Mouse (Mus musculus): ENCODE results near the gene Cacna1b. TPM values are rescaled to one million over a fixed set of nuclear protein-coding genes. Genes with fewer than 3 reads are reported as not detected.

The Cacna1b gene
- polyA plus RNA-seq, 1 experiment from 2014 or later: 1.1 TPM

DNA sequence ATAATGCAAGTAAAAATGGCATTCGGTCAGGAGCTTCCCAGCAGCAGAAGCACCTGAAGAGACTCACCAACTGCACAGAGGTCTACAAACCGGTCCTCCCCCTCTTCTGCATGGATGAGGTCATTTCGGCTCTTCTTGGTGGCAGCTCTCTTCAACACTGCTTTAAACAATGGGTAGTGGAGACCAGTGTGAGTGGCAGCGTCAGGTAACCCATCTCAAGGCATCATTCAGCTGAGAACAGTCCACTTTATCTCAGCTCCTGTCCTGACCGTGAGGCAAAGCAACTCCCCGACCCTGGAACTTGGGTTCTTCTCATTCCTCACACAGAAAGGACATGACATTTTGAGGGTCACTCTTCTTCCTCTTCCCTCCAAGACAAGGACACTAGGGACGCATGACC lies 45.0 kb downstream of the Cacna1b start:
- H3K27ac ChIP-seq: no peak overlapping the region
- H3K4me2 ChIP-seq: no peak overlapping the region
- H3K9ac ChIP-seq: no peak overlapping the region
- WGBS: 87% methylated on average over 7 of the region's 7 CpGs
- no peak for ATAC-seq (replicated peaks; ENCODE audit: low FRiP score)
- no peaks in the 10 kb centered on the region for H3K27me3 ChIP-seq
- H3K36me3 ChIP-seq: no peaks in the 10 kb centered on the region
- H3K4me1 ChIP-seq: no peaks in the 10 kb centered on the region
- H3K9me3 ChIP-seq (replicated peaks): no peaks in the 10 kb centered on the region
- no peak overlapping the region for H3K4me3 ChIP-seq (replicated peaks)

DNA sequence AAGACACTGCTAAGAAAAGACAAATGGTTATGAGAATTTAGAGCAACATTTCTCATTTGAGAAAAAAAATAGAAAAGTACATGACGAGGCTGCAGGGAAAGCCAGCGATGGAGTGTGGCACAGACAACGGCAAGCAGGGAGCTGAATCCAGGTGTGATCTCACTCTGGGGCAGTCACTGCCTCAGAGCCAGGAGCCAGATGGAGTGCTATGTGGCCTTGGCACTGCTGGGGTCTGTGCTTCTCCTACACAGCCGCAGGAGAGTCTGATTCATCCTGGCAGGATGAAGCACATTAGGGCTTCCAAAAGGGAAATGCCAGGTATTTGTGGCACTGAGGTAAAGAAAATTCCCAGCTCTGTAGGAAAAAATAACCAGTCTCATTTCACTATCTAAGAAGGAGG lies 45.5 kb downstream of the Cacna1b start:
- no peak for ATAC-seq (replicated peaks; ENCODE audit: low FRiP score)
- no peaks in the 10 kb centered on the region for H3K9me3 ChIP-seq (replicated peaks)
- WGBS: 85% methylated on average over 4 of the region's 4 CpGs
- H3K4me3 ChIP-seq (replicated peaks): no peak overlapping the region
- no peak overlapping the region for H3K4me2 ChIP-seq
- H3K4me1 ChIP-seq: no peaks in the 10 kb centered on the region
- no peak overlapping the region for H3K27ac ChIP-seq
- no peaks in the 10 kb centered on the region for H3K27me3 ChIP-seq
- no peaks in the 10 kb centered on the region for H3K36me3 ChIP-seq
- no peak overlapping the region for H3K9ac ChIP-seq

DNA sequence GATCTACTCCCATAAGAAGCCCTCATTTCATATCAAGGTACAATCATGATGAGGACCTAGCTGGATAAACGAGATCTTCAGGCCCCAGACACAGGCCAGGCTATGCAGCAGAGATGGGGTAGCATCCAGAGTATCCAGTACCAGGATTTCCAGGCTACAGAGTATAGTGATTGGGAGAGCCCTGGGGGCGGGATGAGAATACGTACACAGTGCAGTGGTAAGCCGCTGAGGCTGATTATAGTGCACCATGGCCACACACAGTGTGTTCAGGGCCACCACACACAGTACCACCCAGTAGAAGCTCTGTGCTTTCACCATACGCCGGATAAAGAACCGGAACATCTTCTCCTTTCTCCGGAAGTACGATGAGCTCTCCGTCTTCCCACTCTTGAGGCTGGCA lies 57.0 kb downstream of the Cacna1b start:
- no peak overlapping the region for H3K27ac ChIP-seq
- ATAC-seq (replicated peaks; ENCODE audit: low FRiP score): no peak
- no peak overlapping the region for H3K4me2 ChIP-seq
- no peaks in the 10 kb centered on the region for H3K36me3 ChIP-seq
- H3K9me3 ChIP-seq (replicated peaks): 0 out of 2 replicates have a peak, but pooled peaks cover 6% of the 10 kb centered on the region
- no peak overlapping the region for H3K4me3 ChIP-seq (replicated peaks)
- no peak overlapping the region for H3K9ac ChIP-seq
- WGBS: 79% methylated on average over 10 of the region's 10 CpGs
- H3K4me1 ChIP-seq: no peaks in the 10 kb centered on the region
- H3K27me3 ChIP-seq: no peaks in the 10 kb centered on the region

DNA sequence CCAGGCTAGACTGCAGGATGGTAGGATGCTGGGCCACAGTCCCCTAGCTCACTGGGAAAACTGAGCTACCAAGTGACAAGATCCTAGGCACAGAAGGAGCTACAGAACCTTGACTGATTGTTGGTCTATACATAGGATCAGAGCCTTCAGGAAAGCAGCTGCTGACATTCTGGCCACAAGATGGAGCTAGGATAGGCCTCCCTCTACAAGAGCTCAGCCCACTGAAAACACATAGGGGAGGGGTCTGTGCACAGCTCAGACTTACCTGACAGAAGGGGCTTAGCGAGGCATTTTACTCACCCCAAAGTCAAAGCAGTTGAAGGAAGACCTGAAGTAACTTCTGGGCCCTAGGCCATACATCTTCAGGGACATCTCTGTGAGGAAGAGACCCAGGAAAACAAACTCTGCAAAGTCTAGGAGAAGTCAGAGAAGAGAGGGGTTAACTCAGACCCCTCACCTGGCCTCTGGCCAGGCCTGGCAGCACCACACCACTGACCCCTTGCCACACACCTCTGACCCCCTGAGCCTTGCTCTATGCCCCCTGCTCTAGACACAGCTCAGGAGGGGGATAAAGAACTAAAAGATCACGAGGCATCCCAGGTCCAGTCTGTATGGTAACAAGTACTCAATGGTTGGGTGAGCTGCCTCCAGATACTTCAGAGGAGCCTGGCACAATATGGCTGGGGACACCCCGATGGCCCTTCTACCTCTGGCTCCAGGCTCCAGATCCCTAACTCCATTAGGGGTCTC lies 60.6 kb downstream of the Cacna1b start:
- Histone ChIP-seq H3K9me3 (replicated peaks) (no peaks in the 10 kb centered on the region), H3K27me3 (no peaks in the 10 kb centered on the region), H3K27ac (no peak overlapping the region), H3K4me2 (no peak overlapping the region), H3K4me3 (replicated peaks) (no peak overlapping the region), H3K36me3 (no peaks in the 10 kb centered on the region), H3K4me1 (no peaks in the 10 kb centered on the region), H3K9ac (no peak overlapping the region)
- WGBS: 81% methylated on average over 3 of the region's 3 CpGs
- ATAC-seq (replicated peaks; ENCODE audit: low FRiP score): no peak

DNA sequence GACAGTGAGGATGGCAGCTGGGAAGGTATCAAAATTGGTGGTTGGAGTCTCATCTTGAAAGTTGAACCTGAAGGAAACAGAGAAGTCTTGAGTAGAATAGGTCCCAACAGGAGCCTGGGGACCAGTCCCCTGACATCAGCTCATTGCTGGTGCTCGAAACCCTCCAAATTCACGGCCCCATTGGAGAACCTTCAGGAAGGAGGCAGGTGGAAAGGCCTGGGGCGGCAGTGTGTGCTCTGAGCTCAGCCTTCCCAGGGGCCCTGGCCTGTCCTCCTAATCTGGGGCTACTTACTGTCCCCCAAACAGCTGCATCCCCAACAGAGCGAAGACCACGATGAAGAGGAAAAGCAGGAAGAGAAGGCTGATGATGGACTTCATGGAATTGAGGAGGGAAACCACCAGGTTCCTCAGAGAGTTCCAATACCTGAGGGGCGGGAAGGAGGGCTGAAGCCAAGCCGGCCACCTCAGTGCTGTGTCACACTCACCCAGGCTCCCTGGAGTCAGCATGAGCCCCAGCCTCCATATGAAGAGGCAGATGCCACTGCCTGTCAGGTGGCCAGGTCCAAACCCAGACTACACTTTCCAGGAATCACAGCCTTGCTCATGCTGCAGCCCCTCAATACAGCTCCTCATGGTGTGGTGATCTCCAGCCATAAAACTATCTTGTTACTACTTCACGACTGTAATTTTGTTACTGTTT lies 65.5 kb downstream of the Cacna1b start:
- Histone ChIP-seq H3K36me3 (no peaks in the 10 kb centered on the region), H3K9me3 (replicated peaks) (no peaks in the 10 kb centered on the region), H3K9ac (no peak overlapping the region), H3K4me1 (no peaks in the 10 kb centered on the region), H3K27ac (no peak overlapping the region), H3K27me3 (no peaks in the 10 kb centered on the region), H3K4me3 (replicated peaks) (no peak overlapping the region), H3K4me2 (no peak overlapping the region)
- 88% methylated on average over 8 of the region's 8 CpGs for WGBS
- no peak for ATAC-seq (replicated peaks; ENCODE audit: low FRiP score)

DNA sequence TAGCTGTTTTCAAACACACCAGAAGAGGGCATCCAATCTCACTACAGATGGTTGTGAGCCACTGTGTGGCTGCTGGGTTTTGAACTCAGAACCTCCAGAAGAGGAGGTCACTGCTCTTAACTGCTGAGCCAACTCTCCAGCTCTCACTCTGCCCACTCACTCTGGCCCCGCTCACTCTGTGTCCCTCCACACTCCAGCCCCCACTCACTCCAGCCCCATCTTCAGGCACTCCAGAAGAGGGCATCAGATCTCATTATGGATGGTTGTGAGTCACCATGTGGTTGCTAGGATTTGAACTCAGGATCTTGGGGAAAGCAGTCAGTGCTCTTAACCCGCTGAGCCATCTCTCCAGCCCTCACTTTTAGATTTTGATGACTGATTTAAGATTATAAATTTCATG lies 70.6 kb downstream of the Cacna1b start:
- Histone ChIP-seq H3K4me1 (no peaks in the 10 kb centered on the region), H3K4me3 (replicated peaks) (no peak overlapping the region), H3K36me3 (no peaks in the 10 kb centered on the region), H3K9ac (no peak overlapping the region), H3K27ac (no peak overlapping the region), H3K27me3 (no peaks in the 10 kb centered on the region), H3K9me3 (replicated peaks) (no peaks in the 10 kb centered on the region), H3K4me2 (no peak overlapping the region)
- WGBS: 95% methylated on average over 2 of the region's 2 CpGs
- ATAC-seq (replicated peaks; ENCODE audit: low FRiP score): no peak

DNA sequence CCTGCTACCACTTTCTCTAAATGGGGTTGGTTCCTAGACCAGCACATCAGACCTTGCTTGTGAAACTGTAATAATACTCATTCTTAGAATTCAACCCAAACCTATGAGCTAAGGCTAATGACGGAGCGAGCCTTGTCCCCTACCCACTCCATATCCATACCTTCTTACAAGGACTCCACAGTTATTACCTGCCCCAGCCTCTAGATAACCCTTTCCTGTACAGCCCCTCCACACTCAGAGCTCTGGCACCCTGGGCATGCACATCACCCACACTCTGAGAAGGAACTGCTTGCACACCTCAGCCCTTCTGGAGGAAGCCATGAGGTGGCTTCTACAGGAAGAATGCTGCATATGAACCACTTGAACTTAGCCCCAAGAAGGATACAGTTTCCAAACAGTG lies 72.6 kb downstream of the Cacna1b start:
- no peaks in the 10 kb centered on the region for H3K4me1 ChIP-seq
- H3K27ac ChIP-seq: no peak overlapping the region
- H3K9me3 ChIP-seq (replicated peaks): no peaks in the 10 kb centered on the region
- ATAC-seq (replicated peaks; ENCODE audit: low FRiP score): no peak
- WGBS: 97% methylated on average over 2 of the region's 2 CpGs
- H3K27me3 ChIP-seq: no peaks in the 10 kb centered on the region
- H3K9ac ChIP-seq: no peak overlapping the region
- no peak overlapping the region for H3K4me2 ChIP-seq
- H3K4me3 ChIP-seq (replicated peaks): no peak overlapping the region
- no peaks in the 10 kb centered on the region for H3K36me3 ChIP-seq

DNA sequence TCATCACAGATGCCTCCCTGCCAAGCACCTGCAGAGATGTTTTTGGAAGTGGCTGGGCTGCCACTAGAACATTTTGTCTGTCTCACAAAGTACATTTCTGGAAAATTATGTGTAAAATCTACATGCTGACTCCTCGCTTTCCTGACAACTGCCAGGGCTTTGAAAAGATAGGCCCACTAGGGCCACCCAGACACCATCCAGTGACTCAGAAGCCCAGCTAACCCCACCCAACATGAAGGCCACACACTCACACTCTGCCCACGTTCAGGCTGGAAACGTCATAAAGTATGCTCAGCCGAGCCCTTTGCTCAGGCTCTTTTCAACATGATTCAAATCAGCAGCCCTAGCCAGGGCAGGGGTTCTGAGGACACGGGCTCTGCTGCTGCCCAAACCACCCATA lies 77.6 kb downstream of the Cacna1b start:
- 69% methylated on average over 5 of the region's 5 CpGs for WGBS
- H3K9me3 ChIP-seq (replicated peaks): no peaks in the 10 kb centered on the region
- H3K4me3 ChIP-seq (replicated peaks): no peak overlapping the region
- no peaks in the 10 kb centered on the region for H3K36me3 ChIP-seq
- H3K27ac ChIP-seq: no peak overlapping the region
- H3K4me2 ChIP-seq: no peak overlapping the region
- no peak for ATAC-seq (replicated peaks; ENCODE audit: low FRiP score)
- H3K9ac ChIP-seq: no peak overlapping the region
- no peaks in the 10 kb centered on the region for H3K27me3 ChIP-seq
- H3K4me1 ChIP-seq: no peaks in the 10 kb centered on the region

DNA sequence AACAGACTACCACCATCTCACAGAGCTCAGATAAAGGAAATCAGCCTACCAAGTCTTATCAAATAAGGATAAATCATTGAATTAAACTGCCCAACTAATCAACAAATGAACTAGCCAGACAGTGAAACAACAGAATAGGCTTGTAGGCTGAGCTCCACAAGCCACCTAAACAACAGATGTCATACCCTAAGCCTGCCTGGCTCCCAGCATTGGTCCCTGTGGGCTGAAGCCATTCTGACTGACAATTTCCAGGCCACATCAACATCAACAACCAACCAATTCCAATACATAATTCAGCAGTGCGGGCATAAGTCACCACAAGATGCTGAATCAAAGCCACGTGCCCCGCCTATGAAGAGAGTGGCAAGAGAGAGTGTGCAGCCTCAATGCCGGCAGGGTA lies 78.2 kb downstream of the Cacna1b start:
- Histone ChIP-seq H3K4me1 (no peaks in the 10 kb centered on the region), H3K9ac (no peak overlapping the region), H3K27ac (no peak overlapping the region), H3K27me3 (peaks cover 4% of the 10 kb centered on the region; the same call in 1 of the 2 replicates), H3K4me3 (replicated peaks) (no peak overlapping the region), H3K4me2 (no peak overlapping the region), H3K9me3 (replicated peaks) (no peaks in the 10 kb centered on the region), H3K36me3 (no peaks in the 10 kb centered on the region)
- WGBS: 91% methylated on average over 4 of the region's 4 CpGs
- no peak for ATAC-seq (replicated peaks; ENCODE audit: low FRiP score)

DNA sequence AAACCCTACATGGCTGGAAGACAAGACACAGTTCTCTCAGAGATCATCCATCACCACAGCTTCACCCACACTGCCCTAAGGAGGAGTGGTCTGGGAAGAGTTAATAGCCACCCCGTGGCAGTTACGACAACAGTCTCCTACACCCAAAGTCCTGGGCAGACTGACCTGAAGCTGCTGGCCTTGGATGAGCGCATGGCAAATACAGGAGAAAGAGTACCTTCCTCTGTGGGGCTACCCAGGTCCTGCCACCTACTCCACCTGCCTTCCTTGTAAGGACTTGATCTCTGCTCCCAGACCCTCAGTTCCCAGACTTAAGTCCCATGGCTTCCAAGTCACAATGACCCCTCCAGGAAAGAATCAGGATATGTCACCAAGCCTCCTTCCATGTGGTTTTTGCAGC lies 79.7 kb downstream of the Cacna1b start:
- no peak for ATAC-seq (replicated peaks; ENCODE audit: low FRiP score)
- Histone ChIP-seq H3K4me3 (replicated peaks) (no peak overlapping the region), H3K9me3 (replicated peaks) (no peaks in the 10 kb centered on the region), H3K4me1 (peaks cover 7% of the 10 kb centered on the region), H3K27ac (no peak overlapping the region), H3K4me2 (no peak overlapping the region), H3K9ac (no peak overlapping the region), H3K36me3 (no peaks in the 10 kb centered on the region), H3K27me3 (peaks cover 19% of the 10 kb centered on the region; the same call in 1 of the 2 replicates)
- 63% methylated on average over 3 of the region's 3 CpGs for WGBS

DNA sequence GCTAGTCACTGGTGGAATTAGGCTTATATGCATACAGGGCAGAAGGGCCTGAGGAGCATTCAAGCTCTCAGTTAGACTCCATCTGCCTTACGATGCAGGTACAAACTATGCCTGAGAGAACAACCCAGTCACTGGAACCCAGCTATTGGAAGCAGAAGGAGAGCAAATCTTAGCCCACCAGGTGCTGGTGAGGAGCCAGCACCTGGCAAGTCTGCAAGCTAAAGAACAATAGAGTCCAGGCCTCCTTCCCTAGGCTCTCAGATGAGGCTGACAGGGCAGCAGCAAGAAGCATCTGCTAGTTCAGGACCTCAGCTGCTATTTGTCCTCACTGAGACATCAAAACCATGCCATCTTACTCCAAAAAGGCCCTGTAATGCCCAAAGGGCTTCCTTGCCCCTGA lies 82.2 kb downstream of the Cacna1b start:
- H3K4me1 ChIP-seq: peaks cover 7% of the 10 kb centered on the region
- 91% methylated on average over 1 of the region's 1 CpGs for WGBS
- no peak overlapping the region for H3K4me3 ChIP-seq (replicated peaks)
- no peak overlapping the region for H3K27ac ChIP-seq
- H3K9ac ChIP-seq: no peak overlapping the region
- H3K9me3 ChIP-seq (replicated peaks): no peaks in the 10 kb centered on the region
- H3K36me3 ChIP-seq: no peaks in the 10 kb centered on the region
- no peak overlapping the region for H3K4me2 ChIP-seq
- ATAC-seq (replicated peaks; ENCODE audit: low FRiP score): no peak
- H3K27me3 ChIP-seq: peaks cover 25% of the 10 kb centered on the region; the same call in 1 of the 2 replicates

DNA sequence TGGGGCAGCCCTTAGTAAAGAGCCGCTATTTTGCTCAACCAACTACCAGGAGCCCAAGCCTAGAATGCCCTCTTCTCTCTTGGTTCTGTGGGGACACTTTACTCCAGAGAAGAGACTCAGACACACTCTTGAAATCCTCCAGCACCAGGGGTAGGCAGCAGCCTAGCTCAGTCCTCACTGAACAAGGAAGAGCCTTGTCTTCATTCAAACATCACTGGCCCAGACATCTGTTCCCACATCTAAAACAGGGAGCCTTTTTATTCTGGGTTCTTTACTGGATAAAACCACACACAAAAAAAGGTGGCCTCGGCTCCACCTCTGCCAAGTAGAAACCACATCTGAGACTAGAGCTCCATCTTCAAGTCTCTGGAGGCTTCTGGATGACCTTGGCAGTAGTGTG lies 82.8 kb downstream of the Cacna1b start:
- Histone ChIP-seq H3K36me3 (no peaks in the 10 kb centered on the region), H3K4me1 (peaks cover 7% of the 10 kb centered on the region), H3K27me3 (peaks cover 25% of the 10 kb centered on the region; the same call in 1 of the 2 replicates), H3K4me3 (replicated peaks) (no peak overlapping the region), H3K27ac (no peak overlapping the region), H3K9me3 (replicated peaks) (no peaks in the 10 kb centered on the region), H3K9ac (no peak overlapping the region), H3K4me2 (no peak overlapping the region)
- 89% methylated on average over 2 of the region's 2 CpGs for WGBS
- no peak for ATAC-seq (replicated peaks; ENCODE audit: low FRiP score)

All from kidney, embryonic 15.5 days (tissue).